Mouse (Mus musculus): Measurements from ENCODE around the gene Fnip2. TPM values are rescaled to one million over a fixed set of nuclear protein-coding genes. Genes with fewer than 3 reads are reported as not detected.

The Fnip2 gene
- polyA plus RNA-seq, 1 experiment from 2014 or later, result 6.9 TPM

GRCm38 (mm10) chr3:79568629-79569350, 1.2 kb upstream of the Fnip2 start:
- 87% methylated on average over 16 of the region's 16 CpGs for WGBS
- Histone ChIP-seq H3K27me3 (ENCODE audit: control insufficient read depth, insufficient read depth, low read length) (no peaks in the 10 kb centered on the region), H3K9me3 (ENCODE audit: control insufficient read depth, low read length) (no peaks in the 10 kb centered on the region), H3K9ac (ENCODE audit: low read depth, low read length) (no peak overlapping the region), H3K4me2 (replicated peaks; ENCODE audit: low read depth, low read length) (peak overlapping the region; percentile 80; the same call in 1 of the 2 replicates), H3K36me3 (ENCODE audit: control insufficient read depth, insufficient read depth, low read length) (no peaks in the 10 kb centered on the region), H3K4me1 (ENCODE audit: control insufficient read depth, insufficient read depth, low read length) (0 out of 2 replicates have a peak, but pooled peaks cover 5% of the 10 kb centered on the region), H3K4me3 (ENCODE audit: low read length) (peak overlapping the region; percentile 82), H3K27ac (ENCODE audit: low read depth, low read length) (peak overlapping the region; percentile 76; the same call in 1 of the 2 replicates)
- no peak for ATAC-seq (ENCODE audit: low FRiP score, low TSS enrichment)

- Histone ChIP-seq H3K4me2 (replicated peaks; ENCODE audit: low read depth, low read length) (peak overlapping the region; percentile 80), H3K9ac (ENCODE audit: low read depth, low read length) (peak overlapping the region; percentile 81), H3K27ac (ENCODE audit: low read depth, low read length) (no peak overlapping the region), H3K36me3 (ENCODE audit: control insufficient read depth, insufficient read depth, low read length) (no peaks in the 10 kb centered on the region), H3K9me3 (ENCODE audit: control insufficient read depth, low read length) (no peaks in the 10 kb centered on the region), H3K4me3 (ENCODE audit: low read length) (peak overlapping the region; percentile 82), H3K4me1 (ENCODE audit: control insufficient read depth, insufficient read depth, low read length) (0 out of 2 replicates have a peak, but pooled peaks cover 5% of the 10 kb centered on the region), H3K27me3 (ENCODE audit: control insufficient read depth, insufficient read depth, low read length) (no peaks in the 10 kb centered on the region)
- peak; percentile 75 for ATAC-seq (ENCODE audit: low FRiP score, low TSS enrichment)
- WGBS, result 4% methylated on average over 49 of the region's 60 CpGs
These were observed 592 bp downstream of the Fnip2 start for GRCm38 (mm10) chr3:79566716-79567691.

GRCm38 (mm10) chr3:79564875-79565606, 2.6 kb downstream of the Fnip2 start:
- no peaks in the 10 kb centered on the region for H3K27me3 ChIP-seq (ENCODE audit: control insufficient read depth, insufficient read depth, low read length)
- 80% methylated on average over 10 of the region's 10 CpGs for whole genome bisulfite sequencing
- H3K4me2 ChIP-seq (replicated peaks; ENCODE audit: low read depth, low read length), result no peak overlapping the region
- H3K4me1 ChIP-seq (ENCODE audit: control insufficient read depth, insufficient read depth, low read length), result 0 out of 2 replicates have a peak, but pooled peaks cover 5% of the 10 kb centered on the region
- H3K9me3 ChIP-seq (ENCODE audit: control insufficient read depth, low read length), result no peaks in the 10 kb centered on the region
- H3K9ac ChIP-seq (ENCODE audit: low read depth, low read length), result no peak overlapping the region
- H3K36me3 ChIP-seq (ENCODE audit: control insufficient read depth, insufficient read depth, low read length), result no peaks in the 10 kb centered on the region
- no peak for ATAC-seq (ENCODE audit: low FRiP score, low TSS enrichment)
- no peak overlapping the region for H3K4me3 ChIP-seq (ENCODE audit: low read length)
- H3K27ac ChIP-seq (ENCODE audit: low read depth, low read length), result no peak overlapping the region

GRCm38 (mm10) chr3:79563511-79563910, 4.1 kb downstream of the Fnip2 start:
- Histone ChIP-seq H3K4me3 (ENCODE audit: low read length) (no peak overlapping the region), H3K27ac (ENCODE audit: low read depth, low read length) (no peak overlapping the region), H3K9me3 (ENCODE audit: control insufficient read depth, low read length) (no peaks in the 10 kb centered on the region), H3K36me3 (ENCODE audit: control insufficient read depth, insufficient read depth, low read length) (no peaks in the 10 kb centered on the region), H3K9ac (ENCODE audit: low read depth, low read length) (no peak overlapping the region), H3K4me1 (ENCODE audit: control insufficient read depth, insufficient read depth, low read length) (peaks cover 17% of the 10 kb centered on the region; the same call in 1 of the 2 replicates), H3K4me2 (replicated peaks; ENCODE audit: low read depth, low read length) (no peak overlapping the region), H3K27me3 (ENCODE audit: control insufficient read depth, insufficient read depth, low read length) (no peaks in the 10 kb centered on the region)
- WGBS, result 85% methylated on average over 2 of the region's 2 CpGs
- no peak for ATAC-seq (ENCODE audit: low FRiP score, low TSS enrichment)

GRCm38 (mm10) chr3:79561784-79562715, 5.5 kb downstream of the Fnip2 start:
- no peak overlapping the region for H3K4me3 ChIP-seq (ENCODE audit: low read length)
- H3K27me3 ChIP-seq (ENCODE audit: control insufficient read depth, insufficient read depth, low read length), result no peaks in the 10 kb centered on the region
- ATAC-seq (ENCODE audit: low FRiP score, low TSS enrichment), result no peak
- no peak overlapping the region for H3K4me2 ChIP-seq (replicated peaks; ENCODE audit: low read depth, low read length)
- no peaks in the 10 kb centered on the region; the same call in 1 of the 2 replicates for H3K36me3 ChIP-seq (ENCODE audit: control insufficient read depth, insufficient read depth, low read length)
- WGBS, result 83% methylated on average over 10 of the region's 10 CpGs
- H3K9me3 ChIP-seq (ENCODE audit: control insufficient read depth, low read length), result no peaks in the 10 kb centered on the region
- H3K27ac ChIP-seq (ENCODE audit: low read depth, low read length), result no peak overlapping the region
- peaks cover 17% of the 10 kb centered on the region; the same call in 1 of the 2 replicates for H3K4me1 ChIP-seq (ENCODE audit: control insufficient read depth, insufficient read depth, low read length)
- no peak overlapping the region for H3K9ac ChIP-seq (ENCODE audit: low read depth, low read length)

DNA sequence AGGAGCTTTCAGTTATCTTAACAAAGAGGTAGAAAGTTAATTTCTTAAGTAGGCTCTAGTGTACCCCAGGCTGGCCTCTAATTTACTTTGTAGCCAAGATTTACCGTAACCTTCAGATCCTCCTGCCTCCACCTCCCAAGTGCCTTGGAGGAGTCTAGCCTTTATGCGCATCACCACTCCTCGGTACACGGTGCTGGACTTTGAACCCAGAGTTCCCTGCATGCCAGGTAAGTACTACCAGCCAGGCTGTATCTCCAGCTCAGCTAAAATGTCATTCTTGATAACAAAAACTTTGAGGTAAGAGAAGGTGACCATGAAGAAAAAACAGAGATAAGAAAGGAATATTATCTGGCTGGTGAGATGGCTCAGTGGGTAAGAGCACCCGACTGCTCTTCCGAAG, 7.0 kb downstream of the Fnip2 start:
- Histone ChIP-seq H3K27me3 (ENCODE audit: control insufficient read depth, insufficient read depth, low read length) (no peaks in the 10 kb centered on the region), H3K27ac (ENCODE audit: low read depth, low read length) (no peak overlapping the region), H3K9me3 (ENCODE audit: control insufficient read depth, low read length) (no peaks in the 10 kb centered on the region), H3K9ac (ENCODE audit: low read depth, low read length) (no peak overlapping the region), H3K4me3 (ENCODE audit: low read length) (no peak overlapping the region), H3K4me1 (ENCODE audit: control insufficient read depth, insufficient read depth, low read length) (peaks cover 12% of the 10 kb centered on the region; the same call in 1 of the 2 replicates), H3K4me2 (replicated peaks; ENCODE audit: low read depth, low read length) (no peak overlapping the region), H3K36me3 (ENCODE audit: control insufficient read depth, insufficient read depth, low read length) (no peaks in the 10 kb centered on the region; the same call in 1 of the 2 replicates)
- no peak for ATAC-seq (ENCODE audit: low FRiP score, low TSS enrichment)
- WGBS, result 91% methylated on average over 6 of the region's 6 CpGs

GRCm38 (mm10) chr3:79559773-79560045, 7.9 kb downstream of the Fnip2 start:
- H3K9ac ChIP-seq (ENCODE audit: low read depth, low read length), result no peak overlapping the region
- no peaks in the 10 kb centered on the region for H3K27me3 ChIP-seq (ENCODE audit: control insufficient read depth, insufficient read depth, low read length)
- 18% methylated on average over 5 of the region's 5 CpGs for WGBS
- H3K9me3 ChIP-seq (ENCODE audit: control insufficient read depth, low read length), result no peaks in the 10 kb centered on the region
- 0 out of 2 replicates have a peak, but pooled peaks have one; percentile 18 for ATAC-seq (ENCODE audit: low FRiP score, low TSS enrichment)
- H3K27ac ChIP-seq (ENCODE audit: low read depth, low read length), result peak overlapping the region; percentile 42
- H3K4me3 ChIP-seq (ENCODE audit: low read length), result no peak overlapping the region
- H3K36me3 ChIP-seq (ENCODE audit: control insufficient read depth, insufficient read depth, low read length), result no peaks in the 10 kb centered on the region; the same call in 1 of the 2 replicates
- no peak overlapping the region for H3K4me2 ChIP-seq (replicated peaks; ENCODE audit: low read depth, low read length)
- H3K4me1 ChIP-seq (ENCODE audit: control insufficient read depth, insufficient read depth, low read length), result peaks cover 12% of the 10 kb centered on the region; the same call in 1 of the 2 replicates
